In the genomic region with DNA sequence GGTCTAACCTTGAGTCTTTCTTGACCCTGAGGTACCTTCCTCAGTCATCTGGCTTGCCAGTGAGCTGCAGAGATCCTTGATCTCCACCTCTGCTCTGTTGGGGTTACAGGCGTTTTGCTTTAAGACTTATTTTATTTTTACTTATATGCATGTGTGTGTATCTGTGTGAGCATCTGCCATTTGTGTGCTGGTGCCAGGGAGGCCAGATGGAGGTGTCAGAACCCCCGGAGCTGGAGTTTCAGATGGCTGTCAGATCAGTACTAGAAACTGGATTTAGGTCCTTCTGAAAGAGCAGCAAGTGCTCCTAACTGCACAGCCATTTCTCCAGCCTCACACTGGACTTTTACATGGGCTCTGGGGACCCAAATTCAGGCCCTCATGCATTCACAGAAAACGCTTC, we compare ENCODE assay signal across 24 mouse cellular contexts. TPM values are rescaled to one million over a fixed set of nuclear protein-coding genes. Genes with fewer than 3 reads are reported as not detected.
DNase-seq lines count a peak whose midpoint lies in the region; ATAC-seq lines count a peak whose summit lies in the region.
"Had no signal": no experiment of that assay in that cellular context is flagged by ENCODE, and none has a peak within 500 bp of the region (broad histone marks: within the 10 kb centered on the region; RNA-seq: fewer than 3 reads in every experiment).

No protein-coding gene starts in this region.

- H3K4me2 ChIP-seq in neural tube, embryonic 15.5 days = no peak overlapping the region
- H3K4me2 ChIP-seq: heart, embryonic 13.5 days; hindbrain, embryonic 14.5 days; liver, embryonic 11.5 days had no signal

- no peak overlapping the region for H3K27ac ChIP-seq in neural tube, embryonic 15.5 days (replicated peaks)
- H3K27ac ChIP-seq: embryonic facial prominence, embryonic 10.5 days; heart, embryonic 13.5 days; hindbrain, embryonic 14.5 days; kidney, postnatal 0 days had no signal

- DNase-seq in heart, adult 11 months = peak; percentile 43
- DNase-seq in heart, postnatal 36 days = no peak
- DNase-seq in cerebellum, adult 18-20 months = peak; percentile 23 to 31
- DNase-seq in cerebellum, postnatal 10 days = peak; percentile 66 to 79
- DNase-seq in layer of hippocampus, adult 9-10 months (ENCODE audit: low spot score) = peak; percentile 38
- DNase-seq in adrenal gland, adult 18-20 months (ENCODE audit: low spot score in 2 of 2) = no peak
- no peak for DNase-seq in adrenal gland, adult 8-10 months
- DNase-seq: adrenal gland, adult 2 months; lung, adult 2 months; lung, postnatal 36 days; right cerebral cortex, postnatal 14 days; spleen, adult 18-20 months; thymus, postnatal 36 days had no signal

- ATAC-seq in neural tube, embryonic 15.5 days (ENCODE audit: low FRiP score) = no peak
- ATAC-seq: intestine, embryonic 16.5 days; midbrain, embryonic 16.5 days had no signal

- no peaks in the 10 kb centered on the region for H3K9me3 ChIP-seq in neural tube, embryonic 15.5 days (replicated peaks)
- H3K9me3 ChIP-seq: embryonic facial prominence, embryonic 10.5 days; heart, embryonic 13.5 days had no signal

- no peak overlapping the region for H3K9ac ChIP-seq in neural tube, embryonic 15.5 days (replicated peaks)
- H3K9ac ChIP-seq: heart, embryonic 13.5 days; hindbrain, embryonic 14.5 days had no signal

- intact Hi-C loops in heart, postnatal 36 days (cut with DNase I) = no loop called here

- no peaks in the 10 kb centered on the region for H3K36me3 ChIP-seq in neural tube, embryonic 15.5 days
- H3K36me3 ChIP-seq: embryonic facial prominence, embryonic 10.5 days; heart, embryonic 13.5 days had no signal

- no peaks in the 10 kb centered on the region for H3K27me3 ChIP-seq in neural tube, embryonic 15.5 days (replicated peaks)

- no peak overlapping the region for H3K4me3 ChIP-seq in neural tube, embryonic 15.5 days (replicated peaks)
- H3K4me3 ChIP-seq: embryonic facial prominence, embryonic 10.5 days; heart, embryonic 13.5 days had no signal

- H3K4me1 ChIP-seq in neural tube, embryonic 15.5 days = peaks cover 20% of the 10 kb centered on the region

- 65% methylated on average over 3 of the region's 3 CpGs for WGBS in neural tube, embryonic 15.5 days

RNA-seq across cellular contexts. Expression of a gene that starts 28.0 kb away (rescaled TPM):
- total RNA-seq in heart, postnatal 36 days (2021) = under 1 TPM; 0.19 to 0.33 TPM
- 30.7 and 37.6 TPM in 2 replicates for polyA plus RNA-seq in neural tube, embryonic 15.5 days (2015; fragmentation: Nextera tagmentation; extraction: Ambion mirVana)
- 1 to 10 TPM; 3.4 to 5.2 TPM for total RNA-seq in adrenal gland, adult 18-20 months (2021)
- total RNA-seq in adrenal gland, adult 8-10 months (2022) = 10 to 100 TPM in 1 of 4 experiments, 1 to 10 TPM in 3; 3.9 to 12.0 (median 7.8) TPM
- total RNA-seq: common myeloid progenitor, adult 5-6 weeks; granulocyte monocyte progenitor cell, adult 5-6 weeks had no signal
- polyA plus RNA-seq: C2C12 had no signal

Comparison
In these comparisons a context has a peak if more than half of its experiments do, and no peak if none do; other contexts are left out.
1. DNase-seq: peak in heart, adult 11 months (single experiment), cerebellum, adult 18-20 months (2 of 2), cerebellum, postnatal 10 days (2 of 2) and layer of hippocampus, adult 9-10 months (single experiment); none in heart, postnatal 36 days (0 of 2), adrenal gland, adult 18-20 months (0 of 2) and adrenal gland, adult 8-10 months (single experiment).